Mouse (Mus musculus) heart, adult 2 months (tissue): ENCODE data around the gene Atp13a1.

Experiments
- CTCF ChIP-seq: fragments of 200-600 bp; IDR thresholded peaks from 2 replicates; pipeline ENCODE4 v1.8.1; 2022; ENCODE audit warnings: antibody characterized with exemption, mild to moderate bottlenecking, moderate library complexity
- POLR2A ChIP-seq: fragments of 200-500 bp; IDR thresholded peaks from 2 replicates; pipeline ENCODE4 v1.6.1; 2011; ENCODE audit warnings: mild to moderate bottlenecking, low read depth, low read length, control low read depth; ENCODE audit not compliant: insufficient read depth

DNA sequence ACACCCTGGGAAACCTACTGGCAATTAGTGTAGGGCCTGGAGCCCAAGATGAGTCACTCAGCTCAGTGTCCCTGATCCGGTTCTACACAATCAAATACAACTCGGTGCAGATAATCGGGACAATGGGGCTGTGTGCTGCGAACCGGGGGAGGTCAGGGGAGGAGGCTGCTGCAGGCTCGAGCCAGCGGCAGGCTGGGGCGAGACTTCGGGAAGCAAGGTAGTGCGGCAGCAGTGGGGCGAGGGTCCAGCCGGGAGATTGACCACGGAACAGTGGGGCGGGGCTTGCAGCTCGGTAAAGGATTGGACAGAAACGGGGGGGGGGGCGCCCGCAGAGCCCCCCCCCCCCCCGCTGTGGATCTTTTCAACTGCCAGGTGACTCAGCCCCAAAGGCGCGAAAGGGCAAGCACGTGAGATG lies 31.0 kb downstream of the Atp13a1 start:
- TF ChIP-seq CTCF (no peak), POLR2A (no peak)
